In genomic region chr11:69545957-69546356, GRCm38 (mm10) we compare ENCODE assay signal across 1 mouse cellular context.
TF ChIP-seq lines count a peak whose summit lies in the region.

No protein-coding gene starts in this region.

TF ChIP-seq in MEL, 35 proteins besides CTCF, POLR2A, EP300 and RAD21 (continued from another document):
- TF ChIP-seq ETS1 (IDR thresholded peaks at IDR 0.05; ENCODE audit: low read depth, low read length): no peak
- TF ChIP-seq ZC3H11A (IDR thresholded peaks at IDR 0.05; ENCODE audit: low read depth, low read length): no peak
- no peak for TF ChIP-seq CHD2 (IDR thresholded peaks at IDR 0.05; ENCODE audit: low read length)
- no peak for TF ChIP-seq MYB (IDR thresholded peaks at IDR 0.05; ENCODE audit: low read depth, low read length)
- no peak for TF ChIP-seq GABPA (IDR thresholded peaks at IDR 0.05; ENCODE audit: low read depth, low read length)
- TF ChIP-seq TAL1 (IDR thresholded peaks at IDR 0.05; ENCODE audit: low read length): no peak
TF ChIP-seq in MEL: peak in this region for 0.
